8 mouse cellular contexts compared by ENCODE assay signal in the genomic region with DNA sequence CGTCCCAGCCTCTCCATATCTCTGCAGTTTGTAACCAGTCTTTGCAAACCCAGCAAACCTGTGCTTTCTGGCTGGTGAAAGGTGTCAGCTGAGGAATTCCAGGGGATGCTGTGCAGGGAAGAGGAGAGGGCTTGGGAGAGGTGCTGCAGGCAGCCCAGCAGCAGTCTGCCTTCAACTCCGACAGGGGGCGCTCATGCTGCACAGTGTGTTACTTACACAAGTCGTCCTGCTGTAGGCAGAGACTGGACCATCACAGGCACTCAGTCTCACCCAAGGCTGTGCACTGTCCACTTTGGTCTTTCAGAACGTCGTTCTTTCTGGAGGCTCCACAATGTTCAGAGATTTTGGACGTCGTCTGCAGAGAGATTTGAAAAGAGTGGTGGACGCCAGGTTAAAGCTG.
DNase-seq lines count a peak whose midpoint lies in the region; ATAC-seq and TF ChIP-seq lines count a peak whose summit lies in the region.
"Had no signal": no experiment of that assay in that cellular context is flagged by ENCODE, and none has a peak within 500 bp of the region (broad histone marks: within the 10 kb centered on the region; RNA-seq: fewer than 3 reads in every experiment).

No protein-coding gene starts in this region.

- no peaks in the 10 kb centered on the region for H3K9me3 ChIP-seq in midbrain, embryonic 15.5 days
- H3K9me3 ChIP-seq: lung, embryonic 15.5 days had no signal

- no peaks in the 10 kb centered on the region for H3K27me3 ChIP-seq in midbrain, embryonic 15.5 days (replicated peaks)
- H3K27me3 ChIP-seq: lung, embryonic 15.5 days had no signal

- no peak overlapping the region for H3K9ac ChIP-seq in midbrain, embryonic 15.5 days
- H3K9ac ChIP-seq: lung, embryonic 15.5 days had no signal

- 0 out of 2 replicates have a peak, but pooled peaks have one; percentile 50 for ATAC-seq in midbrain, embryonic 15.5 days (replicated peaks)

- H3K27ac ChIP-seq in midbrain, embryonic 15.5 days: no peak overlapping the region
- H3K27ac ChIP-seq: lung, embryonic 15.5 days had no signal

- no peaks in the 10 kb centered on the region for H3K4me1 ChIP-seq in lung, adult 2 months (ENCODE audit: control insufficient read depth, insufficient read depth, low read length)
- H3K4me1 ChIP-seq in midbrain, embryonic 15.5 days: no peaks in the 10 kb centered on the region
- H3K4me1 ChIP-seq: lung, embryonic 15.5 days had no signal

- DNase-seq in lung, adult 2 months: peak; percentile 6
- DNase-seq in lung, postnatal 25 days (ENCODE audit: low spot score): no peak
- peak; percentile 64 to 72 for DNase-seq in adrenal gland, postnatal 36 days
- DNase-seq in embryo, embryonic 9.5 days (ENCODE audit: extremely low spot score): peak; percentile 31
- peak; percentile 3 to 54 for DNase-seq in kidney, postnatal 36 days
- peak; percentile 90 for DNase-seq in testis, postnatal 10 days (ENCODE audit: low spot score)

- no peaks in the 10 kb centered on the region for H3K36me3 ChIP-seq in midbrain, embryonic 15.5 days (replicated peaks)
- H3K36me3 ChIP-seq: lung, embryonic 15.5 days had no signal

- TF ChIP-seq CTCF in lung, adult 2 months (IDR thresholded peaks at IDR 0.05; ENCODE audit: insufficient read depth, low read length): peak; percentile 26; the same call in 1 of the 2 replicates

- no peak for TF ChIP-seq POLR2A in lung, adult 2 months (IDR thresholded peaks at IDR 0.05; ENCODE audit: borderline replicate concordance, extremely low read depth, low read depth, low read length)

- H3K4me3 ChIP-seq in lung, adult 2 months (replicated peaks; ENCODE audit: extremely low read depth, low read depth, low read length): no peak overlapping the region
- no peak overlapping the region for H3K4me3 ChIP-seq in midbrain, embryonic 15.5 days
- H3K4me3 ChIP-seq: lung, embryonic 15.5 days had no signal

- WGBS in lung, adult 2 months: 42% methylated on average over 9 of the region's 9 CpGs
- WGBS in midbrain, embryonic 15.5 days: 50% methylated on average over 9 of the region's 9 CpGs

- no peak overlapping the region for H3K4me2 ChIP-seq in midbrain, embryonic 15.5 days
- H3K4me2 ChIP-seq: lung, embryonic 15.5 days had no signal
